Mouse (Mus musculus) megakaryocyte, embryonic 14.5 days (primary cell): Measurements from ENCODE around the gene Dusp1. TPM values are rescaled to one million over a fixed set of nuclear protein-coding genes. Genes with fewer than 3 reads are reported as not detected.

Experiments
- H3K27me3 ChIP-seq: replicated peaks from 2 replicates; pipeline ENCODE3; 2012; ENCODE audit warnings: inconsistent platforms
- H3K36me3 ChIP-seq: replicated peaks from 2 replicates; pipeline ENCODE3; 2012; ENCODE audit warnings: low read length, inconsistent platforms, mixed read lengths
- H3K4me1 ChIP-seq: 2 replicates; pipeline ENCODE4 v1.6.1; 2012; ENCODE audit warnings: inconsistent platforms
- H3K4me3 ChIP-seq: replicated peaks from 2 replicates; pipeline ENCODE3; 2012; ENCODE audit warnings: moderate library complexity, mild to moderate bottlenecking, inconsistent platforms
- H3K9me3 ChIP-seq: 2 replicates; pipeline ENCODE4 v1.6.1; 2012; ENCODE audit warnings: inconsistent platforms
- FLI1 ChIP-seq: IDR thresholded peaks from 2 replicates; pipeline ENCODE4 v1.6.1; 2012; ENCODE audit warnings: low read length, inconsistent platforms, mixed read lengths
- GATA1 ChIP-seq: IDR thresholded peaks from 3 replicates; pipeline ENCODE4 v1.6.1; 2012; ENCODE audit warnings: mixed read lengths, low read length, inconsistent platforms, borderline replicate concordance
- polyA plus RNA-seq: library from polyadenylated mRNA; stranded (reverse); fragments of >175 nt; gene quantifications from 2 replicates; pipeline ENCODE4 v1.2.3, GENCODE M21; 2012; ENCODE audit warnings: low replicate concordance; ENCODE audit not compliant: insufficient read depth

The Dusp1 gene
- polyA plus RNA-seq, 1 experiment = 65.1 TPM

DNA sequence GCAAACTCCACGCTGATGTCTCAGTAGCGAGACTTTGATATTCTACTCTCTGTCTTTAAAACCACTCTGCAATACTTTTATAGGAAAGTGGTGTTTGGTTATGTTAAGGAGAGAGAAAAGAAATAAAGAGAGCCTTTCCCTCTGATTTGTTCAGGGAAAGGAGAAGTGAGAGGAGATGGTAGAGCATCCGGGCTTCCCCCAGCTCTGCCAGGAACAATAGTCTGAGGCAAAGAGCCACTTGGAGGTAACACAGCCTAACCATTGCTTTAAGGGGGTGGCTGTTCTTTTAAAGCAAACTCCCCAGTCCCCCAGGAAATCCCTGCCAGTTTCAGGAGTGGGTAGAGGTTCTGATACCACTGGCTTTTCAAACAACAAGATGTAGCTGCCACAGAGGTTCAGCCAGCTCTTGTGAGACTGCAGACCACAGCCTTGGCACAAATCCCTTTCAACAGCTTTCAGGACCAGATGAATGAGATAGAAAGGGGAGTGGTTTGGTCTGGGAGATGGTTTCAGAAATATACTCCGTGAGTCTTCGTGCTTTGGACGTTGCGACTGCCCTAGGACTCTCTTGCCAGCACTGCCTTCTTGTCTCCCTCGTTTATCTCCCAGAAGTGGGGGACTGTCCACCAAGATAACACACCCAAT lies 17.5 kb downstream of the Dusp1 start:
- no peak for TF ChIP-seq GATA1
- no peak for TF ChIP-seq FLI1
- no peak overlapping the region for H3K4me3 ChIP-seq
- H3K27me3 ChIP-seq = peaks cover 20% of the 10 kb centered on the region
- H3K36me3 ChIP-seq = no peaks in the 10 kb centered on the region
- no peaks in the 10 kb centered on the region for H3K9me3 ChIP-seq
- peaks cover 34% of the 10 kb centered on the region for H3K4me1 ChIP-seq

DNA sequence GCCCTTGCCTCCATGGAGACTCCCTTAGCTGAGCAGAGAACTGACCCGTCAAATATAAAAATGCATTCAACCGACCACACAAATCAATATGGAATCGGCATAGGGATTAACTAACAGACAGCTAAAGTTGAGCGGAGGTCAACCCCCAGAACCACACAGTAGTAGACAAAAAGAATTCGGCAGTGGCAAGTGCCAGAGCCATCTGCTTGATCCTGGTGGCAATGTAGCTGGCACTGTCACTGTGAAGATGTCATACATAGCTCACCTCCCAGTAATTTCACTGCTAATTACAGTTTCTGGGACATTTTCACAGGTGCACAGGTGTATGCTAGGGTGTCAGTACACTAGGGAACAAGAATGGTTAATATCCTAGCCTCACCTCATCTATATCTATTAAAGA lies 21.8 kb downstream of the Dusp1 start:
- TF ChIP-seq GATA1 = no peak
- no peak for TF ChIP-seq FLI1
- H3K27me3 ChIP-seq = peaks cover 7% of the 10 kb centered on the region
- H3K9me3 ChIP-seq = no peaks in the 10 kb centered on the region
- H3K4me3 ChIP-seq = no peak overlapping the region
- H3K4me1 ChIP-seq = peaks cover 42% of the 10 kb centered on the region
- H3K36me3 ChIP-seq = no peaks in the 10 kb centered on the region

DNA sequence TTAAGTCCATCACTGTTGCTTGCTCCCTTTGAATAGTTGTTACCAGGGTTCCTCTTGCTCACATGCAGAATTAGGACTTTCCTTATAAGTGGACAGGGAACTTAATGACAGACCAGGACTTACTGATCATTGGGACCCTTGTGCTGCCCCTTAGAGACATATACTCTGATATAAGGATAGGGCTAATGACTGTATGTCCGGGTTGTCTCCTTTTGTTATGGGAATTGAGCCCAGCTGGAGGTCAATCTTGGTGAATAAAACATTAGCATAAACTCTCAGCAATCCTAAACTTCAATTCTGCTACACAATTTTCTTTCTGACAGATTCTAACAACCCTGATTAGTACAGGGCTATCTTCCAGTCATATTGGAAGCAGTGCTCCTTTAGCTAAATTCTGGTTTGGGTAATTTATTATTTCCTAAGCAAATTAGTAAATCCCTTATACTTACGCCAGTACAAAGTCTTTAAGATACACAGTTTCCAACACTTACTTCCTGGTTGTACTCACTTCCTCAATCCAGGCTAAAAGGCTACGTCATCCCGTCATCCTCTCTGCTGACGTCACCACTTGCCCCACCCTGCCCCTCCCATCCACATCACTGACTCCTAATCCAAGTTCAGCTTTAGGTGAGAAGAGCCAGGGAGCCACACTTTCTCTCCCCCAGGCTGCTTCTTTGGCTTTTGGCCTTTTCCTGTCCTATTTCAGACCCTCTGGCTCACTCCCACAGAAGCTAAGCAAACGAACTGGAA lies 24.0 kb downstream of the Dusp1 start:
- no peaks in the 10 kb centered on the region for H3K9me3 ChIP-seq
- H3K36me3 ChIP-seq = no peaks in the 10 kb centered on the region
- H3K27me3 ChIP-seq = peaks cover under 1% of the 10 kb centered on the region
- H3K4me1 ChIP-seq = peaks cover 58% of the 10 kb centered on the region
- H3K4me3 ChIP-seq = peak overlapping the region; percentile 81
- no peak for TF ChIP-seq GATA1
- no peak for TF ChIP-seq FLI1

DNA sequence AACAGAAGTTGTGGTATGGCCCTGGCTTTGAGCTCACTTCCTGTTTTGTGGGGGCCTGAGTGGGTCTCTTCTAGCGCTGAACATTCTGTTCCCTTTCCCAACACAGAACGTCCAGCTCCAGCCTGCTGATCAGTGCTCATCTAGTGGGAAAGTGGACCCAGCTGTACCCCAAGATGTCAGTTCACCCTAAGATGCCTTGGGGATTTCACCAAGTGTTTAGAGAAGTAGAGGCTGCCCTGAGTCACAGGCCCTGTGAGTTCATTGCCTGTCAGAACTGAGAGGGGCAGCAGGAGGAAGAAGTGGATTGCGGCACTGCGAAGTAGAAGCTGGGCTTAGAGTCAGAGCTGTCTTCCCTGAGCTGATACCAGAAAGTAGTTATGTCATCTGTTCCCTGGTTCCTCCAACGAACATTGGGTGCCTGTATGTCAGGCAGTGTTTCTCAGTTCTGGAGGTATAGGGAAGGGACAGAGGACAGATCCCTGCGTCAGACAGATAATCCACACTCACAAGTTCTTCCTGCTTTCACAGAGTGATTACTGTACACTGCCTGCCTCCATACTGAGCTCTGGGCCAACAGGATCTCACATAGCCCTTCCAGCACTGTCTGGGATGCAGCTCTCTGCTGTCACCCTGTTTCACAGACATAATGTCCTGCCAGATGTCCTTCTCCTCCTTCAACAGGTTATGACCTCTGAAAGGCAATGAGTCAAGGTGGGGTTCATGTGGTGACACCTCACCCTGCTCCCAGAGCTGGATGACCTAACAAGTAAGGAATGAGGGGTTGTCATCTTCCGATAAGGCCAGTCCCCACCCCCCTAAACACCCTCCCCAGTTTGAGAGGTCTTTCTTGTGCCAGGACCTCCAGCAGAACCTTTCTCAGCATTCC lies 26.4 kb downstream of the Dusp1 start:
- Histone ChIP-seq H3K4me1 (peaks cover 76% of the 10 kb centered on the region), H3K9me3 (no peaks in the 10 kb centered on the region), H3K27me3 (peaks cover 4% of the 10 kb centered on the region), H3K4me3 (peak overlapping the region; percentile 48), H3K36me3 (no peaks in the 10 kb centered on the region)
- TF ChIP-seq GATA1 (no peak), FLI1 (no peak)

DNA sequence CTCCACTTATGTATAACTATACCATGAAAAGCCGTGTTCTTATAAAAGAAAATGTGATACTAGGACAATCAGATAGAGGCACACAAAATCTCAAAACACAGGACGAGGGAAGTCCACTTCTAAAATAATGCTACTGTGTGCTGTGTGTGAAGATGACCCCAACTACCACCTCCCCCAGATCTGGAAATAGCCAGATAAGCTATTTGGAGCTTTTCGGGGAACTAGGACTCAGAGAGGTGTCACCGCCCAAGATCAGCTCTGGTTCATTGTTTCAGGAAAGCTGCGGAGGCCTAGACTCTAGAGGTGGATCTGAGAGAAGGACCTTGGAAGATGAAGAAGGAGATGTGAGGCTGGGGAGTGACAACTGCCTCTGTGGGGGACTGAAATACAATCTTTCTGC lies 27.2 kb downstream of the Dusp1 start:
- Histone ChIP-seq H3K9me3 (no peaks in the 10 kb centered on the region), H3K4me3 (no peak overlapping the region), H3K4me1 (peaks cover 77% of the 10 kb centered on the region), H3K27me3 (peaks cover 8% of the 10 kb centered on the region), H3K36me3 (no peaks in the 10 kb centered on the region)
- TF ChIP-seq FLI1 (no peak), GATA1 (no peak)

DNA sequence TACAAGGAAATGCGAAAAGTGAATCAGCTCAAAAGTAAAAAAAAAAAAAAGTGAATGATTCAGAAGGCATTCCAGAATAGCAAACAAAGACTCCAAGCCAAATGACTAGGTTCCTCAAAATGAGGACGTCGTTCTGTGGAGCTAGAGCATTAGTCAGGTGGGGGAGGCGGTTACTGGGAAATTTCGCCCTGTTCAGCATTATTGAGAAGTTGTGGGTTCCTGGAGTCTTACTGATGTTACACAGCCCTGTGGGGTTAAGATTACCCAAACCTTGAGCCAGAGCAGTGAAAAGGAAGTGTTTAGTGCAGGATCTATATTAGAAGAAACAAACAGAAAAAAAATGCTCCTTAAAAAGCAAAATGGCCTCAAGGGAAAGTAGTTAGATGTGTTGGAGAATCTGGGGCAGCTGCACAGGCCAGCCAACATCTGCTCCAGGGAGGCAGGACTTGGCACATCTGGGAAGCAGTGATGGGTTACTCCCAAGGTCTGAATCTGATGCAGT lies 28.0 kb downstream of the Dusp1 start:
- Histone ChIP-seq H3K4me1 (peaks cover 84% of the 10 kb centered on the region), H3K27me3 (peaks cover 8% of the 10 kb centered on the region), H3K9me3 (no peaks in the 10 kb centered on the region), H3K4me3 (no peak overlapping the region), H3K36me3 (no peaks in the 10 kb centered on the region)
- no peak for TF ChIP-seq GATA1

DNA sequence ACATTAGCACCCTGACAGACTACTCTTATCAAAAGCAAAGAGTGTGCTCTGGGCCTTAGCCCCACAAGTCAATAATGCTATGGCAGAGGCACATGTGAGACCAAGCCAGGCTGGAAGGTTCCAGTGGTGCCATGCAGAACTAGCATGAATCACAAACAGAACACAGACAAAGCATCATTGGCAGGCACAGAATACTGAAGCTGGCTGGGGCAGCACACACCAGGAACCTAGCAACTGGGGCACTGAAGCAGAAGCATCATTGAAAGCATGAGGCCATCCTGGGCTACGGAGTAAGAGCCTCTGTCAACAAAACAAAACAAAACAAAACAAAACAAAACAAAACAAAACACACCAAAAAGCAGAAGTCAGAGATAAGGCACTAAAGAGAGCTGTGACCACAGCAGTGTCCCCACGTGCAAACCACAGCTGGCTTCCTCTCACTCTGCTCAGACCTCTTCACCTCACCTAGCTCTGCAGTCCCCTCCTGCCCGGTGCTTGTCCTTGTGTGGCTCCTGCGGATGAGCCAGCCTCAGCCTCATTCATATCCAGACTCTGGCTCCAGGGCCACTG lies 29.4 kb downstream of the Dusp1 start:
- H3K9me3 ChIP-seq = no peaks in the 10 kb centered on the region
- H3K4me3 ChIP-seq = peak overlapping the region; percentile 19
- peaks cover 20% of the 10 kb centered on the region for H3K27me3 ChIP-seq
- peaks cover 79% of the 10 kb centered on the region for H3K4me1 ChIP-seq
- no peak for TF ChIP-seq FLI1
- TF ChIP-seq GATA1 = no peak
- H3K36me3 ChIP-seq = no peaks in the 10 kb centered on the region

DNA sequence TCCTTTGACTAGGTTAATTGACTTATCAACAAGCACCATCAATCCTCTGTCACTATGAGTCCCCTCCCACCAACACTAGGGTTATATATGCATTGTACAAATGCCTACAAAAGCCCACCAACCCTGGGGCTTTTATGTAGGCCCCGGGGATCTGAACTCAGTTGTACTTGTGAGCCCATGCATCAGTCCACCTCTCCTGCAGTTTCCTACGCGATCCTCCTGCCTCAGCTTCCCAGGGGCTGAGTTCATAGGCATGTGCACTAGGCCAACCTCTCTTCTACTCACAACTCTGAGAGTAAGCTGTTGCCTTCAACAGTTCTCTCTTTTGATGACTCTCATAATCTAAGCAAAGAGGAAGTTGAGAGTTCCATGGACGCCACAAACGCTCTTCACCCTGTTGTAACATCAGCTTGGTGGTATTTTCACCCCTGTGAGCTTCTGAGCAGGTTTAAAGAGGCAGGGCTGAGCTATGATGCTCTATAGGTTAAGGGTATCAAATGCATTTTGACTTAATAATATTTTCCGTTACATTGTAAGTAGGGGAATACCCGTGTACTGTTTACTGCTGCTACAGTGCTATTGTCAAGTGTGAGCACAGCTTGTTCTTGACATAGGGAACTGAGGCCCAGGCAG lies 30.4 kb downstream of the Dusp1 start:
- TF ChIP-seq GATA1 = no peak
- TF ChIP-seq FLI1 = no peak
- H3K27me3 ChIP-seq = peaks cover 23% of the 10 kb centered on the region
- no peak overlapping the region for H3K4me3 ChIP-seq
- no peaks in the 10 kb centered on the region for H3K36me3 ChIP-seq
- H3K4me1 ChIP-seq = peaks cover 74% of the 10 kb centered on the region
- no peaks in the 10 kb centered on the region for H3K9me3 ChIP-seq

DNA sequence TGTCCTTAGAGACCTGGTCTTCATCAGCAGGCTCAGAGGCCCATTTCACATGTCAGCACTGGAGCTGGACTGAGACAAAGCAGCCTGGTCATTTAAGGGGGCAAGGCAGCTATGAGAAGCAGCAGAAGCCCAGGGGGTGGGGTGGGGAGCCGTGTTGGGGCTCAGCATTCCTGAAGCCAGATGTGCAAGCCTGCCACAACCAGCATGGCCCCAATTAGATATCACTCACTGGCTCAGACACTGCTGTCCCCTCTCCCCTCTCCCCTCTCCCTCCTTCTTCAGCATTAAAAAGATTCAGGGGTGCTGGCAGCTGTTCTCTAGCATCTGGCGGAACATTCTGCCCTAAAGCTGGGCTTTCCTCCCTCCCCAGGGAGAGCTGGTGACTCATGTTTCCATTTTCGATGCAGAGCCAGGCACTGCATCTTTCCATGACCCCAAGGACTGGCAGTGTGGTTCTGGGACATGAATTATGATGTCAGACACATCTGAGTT lies 31.3 kb downstream of the Dusp1 start:
- Histone ChIP-seq H3K4me1 (peaks cover 66% of the 10 kb centered on the region), H3K9me3 (0 out of 2 replicates have a peak, but pooled peaks cover 3% of the 10 kb centered on the region), H3K27me3 (peaks cover 23% of the 10 kb centered on the region), H3K4me3 (no peak overlapping the region), H3K36me3 (no peaks in the 10 kb centered on the region)
- no peak for TF ChIP-seq FLI1
- no peak for TF ChIP-seq GATA1
